Mouse (Mus musculus): ENCODE results near the gene Eloa. TPM values are rescaled to one million over a fixed set of nuclear protein-coding genes. Genes with fewer than 3 reads are reported as not detected.

The Eloa gene
- polyA plus RNA-seq, 1 experiment from 2014 or later = 44.8 TPM

Other genes starting within 250 kb of the Eloa start
- gene Srsf10, start 166.0 kb downstream of the Eloa start, polyA plus RNA-seq (2015; fragmentation: Nextera tagmentation; extraction: Ambion mirVana) = 198 and 214 TPM in 2 replicates
- 157 and 161 TPM in 2 replicates for gene Pnrc2, start 147.9 kb downstream of the Eloa start, polyA plus RNA-seq (2015; fragmentation: Nextera tagmentation; extraction: Ambion mirVana)
- 0.85 and 1.0 TPM in 2 replicates for gene Cnr2, start 126.4 kb downstream of the Eloa start, polyA plus RNA-seq (2015; fragmentation: Nextera tagmentation; extraction: Ambion mirVana)
- gene Fuca1, start 101.0 kb downstream of the Eloa start, polyA plus RNA-seq (2015; fragmentation: Nextera tagmentation; extraction: Ambion mirVana) = 78.2 and 82.1 TPM in 2 replicates
- 78.2 and 79.8 TPM in 2 replicates for gene Hmgcl, start 75.3 kb downstream of the Eloa start, polyA plus RNA-seq (2015; fragmentation: Nextera tagmentation; extraction: Ambion mirVana)
- 44.7 and 48.0 TPM in 2 replicates for gene Gale, start 58.0 kb downstream of the Eloa start, polyA plus RNA-seq (2015; fragmentation: Nextera tagmentation; extraction: Ambion mirVana)
- 119 and 126 TPM in 2 replicates for gene Lypla2, start 49.1 kb downstream of the Eloa start, polyA plus RNA-seq (2015; fragmentation: Nextera tagmentation; extraction: Ambion mirVana)
- gene Pithd1, start 34.5 kb downstream of the Eloa start, polyA plus RNA-seq (2015; fragmentation: Nextera tagmentation; extraction: Ambion mirVana) = 52.7 and 56.7 TPM in 2 replicates
- 427 and 463 TPM in 2 replicates for gene Rpl11, start 31.7 kb upstream of the Eloa start, polyA plus RNA-seq (2015; fragmentation: Nextera tagmentation; extraction: Ambion mirVana)
- 432 and 441 TPM in 2 replicates for gene Id3, start 121.7 kb upstream of the Eloa start, polyA plus RNA-seq (2015; fragmentation: Nextera tagmentation; extraction: Ambion mirVana)
- 10.1 and 12.5 TPM in 2 replicates for gene E2f2, start 150.6 kb upstream of the Eloa start, polyA plus RNA-seq (2015; fragmentation: Nextera tagmentation; extraction: Ambion mirVana)
- gene Asap3, start 184.6 kb upstream of the Eloa start, polyA plus RNA-seq (2015; fragmentation: Nextera tagmentation; extraction: Ambion mirVana) = 13.3 and 14.1 TPM in 2 replicates
- 19.2 and 20.7 TPM in 2 replicates for gene Tcea3, start 226.0 kb upstream of the Eloa start, polyA plus RNA-seq (2015; fragmentation: Nextera tagmentation; extraction: Ambion mirVana)